Mouse (Mus musculus) C3H10T1/2 (cell line): ENCODE measurements around the gene Chst7. TPM values are rescaled to one million over a fixed set of nuclear protein-coding genes. Genes with fewer than 3 reads are reported as not detected.

Experiments
- polyA plus RNA-seq, 2 experiments: library from polyadenylated mRNA; unstranded; fragments of >200 nt; fragmentation: generic; extraction: Trizol; gene quantifications; one replicate each; pipeline ENCODE4 v1.2.1; 2012; ENCODE audit warnings: missing spikeins in 2 of 2

The Chst7 gene
- 10 to 100 TPM in 1 of 2 experiments, 1 to 10 TPM in 1; 4.0 to 14.9 TPM for polyA plus RNA-seq

GRCm38 (mm10) chrX:20059381-20059971, at the start of gene Chst7:
Gene Chst7 (plus strand): TSS chrX:20059560.

Other genes starting within 250 kb of the Chst7 start
- gene Slc9a7, start 232.2 kb downstream of the Chst7 start, polyA plus RNA-seq = not detected